Mouse (Mus musculus) C2C12 (cell line): ENCODE data around the gene Stk11.

ENCODE experiments used
- CEBPB ChIP-seq: IDR thresholded peaks from one replicate; pipeline ENCODE4 v1.6.1; 2011; ENCODE audit warnings: low read depth, mild to moderate bottlenecking, control low read depth, moderate library complexity
- CTCF ChIP-seq: IDR thresholded peaks from one replicate; pipeline ENCODE4 v1.5.1; 2011; ENCODE audit not compliant: control insufficient read depth, insufficient read depth, insufficient read length
- MAX ChIP-seq: IDR thresholded peaks from one replicate; pipeline ENCODE4 v1.6.1; 2011; ENCODE audit warnings: mild to moderate bottlenecking, control low read depth
- MYOD1 ChIP-seq: IDR thresholded peaks from one replicate; pipeline ENCODE4 v1.6.1; 2011; ENCODE audit warnings: low read depth; ENCODE audit not compliant: control insufficient read depth, insufficient read length

GRCm38 (mm10) chr10:80089146-80089545 is 26.5 kb upstream of the Stk11 start:
- TF ChIP-seq CTCF, result no peak
- TF ChIP-seq CEBPB, result no peak
- TF ChIP-seq MYOD1, result no peak
- no peak for TF ChIP-seq MAX
